Mouse (Mus musculus) hindbrain, embryonic 15.5 days (tissue): Measurements from ENCODE around the gene Mxd4. TPM values are rescaled to one million over a fixed set of nuclear protein-coding genes. Genes with fewer than 3 reads are reported as not detected.

Source experiments
- ATAC-seq: fragments of 200-750 bp; cut with Nextera tagmentation; 2 replicates; pipeline ENCODE4 v1.8.0; 2017; ENCODE audit warnings: low read depth, moderate number of reproducible peaks, moderate TSS enrichment; ENCODE audit not compliant: low FRiP score
- H3K27ac ChIP-seq: fragments of 300-500 bp; sonication (generic); replicated peaks from 2 replicates; pipeline ENCODE4 v1.5.1; 2015; ENCODE audit warnings: mild to moderate bottlenecking, inconsistent platforms
- H3K27me3 ChIP-seq: fragments of 300-500 bp; sonication (generic); 2 replicates; pipeline ENCODE4 v1.6.1; 2015; ENCODE audit warnings: control low read depth, inconsistent platforms
- H3K36me3 ChIP-seq: fragments of 300-500 bp; sonication (generic); 2 replicates; pipeline ENCODE4 v1.6.1; 2015; ENCODE audit warnings: control low read depth, inconsistent platforms
- H3K4me1 ChIP-seq: fragments of 300-500 bp; sonication (generic); replicated peaks from 2 replicates; pipeline ENCODE4 v1.6.1; 2015; ENCODE audit warnings: control low read depth, inconsistent platforms
- H3K4me2 ChIP-seq: fragments of 300-500 bp; sonication (generic); 2 replicates; pipeline ENCODE4 v1.6.1; 2015; ENCODE audit warnings: moderate library complexity, mild to moderate bottlenecking, inconsistent platforms
- H3K4me3 ChIP-seq: fragments of 300-500 bp; sonication (generic); 2 replicates; pipeline ENCODE4 v1.5.1; 2015; ENCODE audit warnings: mild to moderate bottlenecking, inconsistent platforms
- H3K9ac ChIP-seq: fragments of 300-500 bp; sonication (generic); 2 replicates; pipeline ENCODE4 v1.6.1; 2015; ENCODE audit warnings: inconsistent platforms
- H3K9me3 ChIP-seq: fragments of 300-500 bp; sonication (generic); 2 replicates; pipeline ENCODE4 v1.6.1; 2016; ENCODE audit warnings: control low read depth, inconsistent platforms
- WGBS: fragments of 180-500 bp; shearing (Covaris S2); methylation state at CpG from one replicate; pipeline ENCODE4 v1.1.7; 2015; 5-methylcytosine and 5-hydroxymethylcytosine counted together
- polyA plus RNA-seq: library from polyadenylated mRNA; unstranded; fragments of >200 nt; fragmentation: Nextera tagmentation; extraction: Ambion mirVana; gene quantifications from 2 replicates; pipeline ENCODE4 v1.2.1, GENCODE M21; 2015

The Mxd4 gene
- polyA plus RNA-seq, 1 experiment from 2014 or later = 34.2 TPM

GRCm38 (mm10) chr5:34217756-34218155 lies 30.2 kb upstream of the Mxd4 start:
- H3K36me3 ChIP-seq = no peaks in the 10 kb centered on the region
- H3K4me3 ChIP-seq = no peak overlapping the region
- no peak for ATAC-seq
- no peak overlapping the region for H3K27ac ChIP-seq
- no peaks in the 10 kb centered on the region for H3K27me3 ChIP-seq
- H3K4me1 ChIP-seq = no peaks in the 10 kb centered on the region
- WGBS = 72% methylated on average over 9 of the region's 9 CpGs
- no peak overlapping the region for H3K9ac ChIP-seq
- H3K9me3 ChIP-seq = no peaks in the 10 kb centered on the region
- H3K4me2 ChIP-seq = no peak overlapping the region

- H3K27ac ChIP-seq = no peak overlapping the region
- H3K9me3 ChIP-seq = no peaks in the 10 kb centered on the region
- H3K4me1 ChIP-seq = no peaks in the 10 kb centered on the region
- H3K9ac ChIP-seq = no peak overlapping the region
- no peaks in the 10 kb centered on the region for H3K36me3 ChIP-seq
- no peak overlapping the region for H3K4me3 ChIP-seq
- H3K27me3 ChIP-seq = no peaks in the 10 kb centered on the region
- no peak overlapping the region for H3K4me2 ChIP-seq
- 78% methylated on average over 7 of the region's 7 CpGs for WGBS
- no peak for ATAC-seq
Measured at GRCm38 (mm10) chr5:34216025-34216424, 28.5 kb upstream of the Mxd4 start.

- no peak overlapping the region for H3K9ac ChIP-seq
- no peaks in the 10 kb centered on the region for H3K36me3 ChIP-seq
- H3K4me1 ChIP-seq = no peaks in the 10 kb centered on the region
- H3K27ac ChIP-seq = no peak overlapping the region
- WGBS = 85% methylated on average over 8 of the region's 8 CpGs
- H3K27me3 ChIP-seq = no peaks in the 10 kb centered on the region
- H3K4me2 ChIP-seq = no peak overlapping the region
- ATAC-seq = no peak
- H3K9me3 ChIP-seq = no peaks in the 10 kb centered on the region
- no peak overlapping the region for H3K4me3 ChIP-seq
Measured at GRCm38 (mm10) chr5:34213659-34214058, 26.1 kb upstream of the Mxd4 start.

- no peak overlapping the region for H3K9ac ChIP-seq
- H3K27me3 ChIP-seq = no peaks in the 10 kb centered on the region
- no peaks in the 10 kb centered on the region for H3K4me1 ChIP-seq
- no peaks in the 10 kb centered on the region for H3K36me3 ChIP-seq
- no peak overlapping the region for H3K4me2 ChIP-seq
- H3K4me3 ChIP-seq = no peak overlapping the region
- peak; percentile 42; the same call in 1 of the 2 replicates for ATAC-seq
- WGBS = 0% methylated on average over 1 of the region's 1 CpGs
- H3K9me3 ChIP-seq = no peaks in the 10 kb centered on the region
- no peak overlapping the region for H3K27ac ChIP-seq
Measured at GRCm38 (mm10) chr5:34210279-34210678, 22.8 kb upstream of the Mxd4 start.

GRCm38 (mm10) chr5:34207503-34207902 lies 20.0 kb upstream of the Mxd4 start:
- Histone ChIP-seq H3K4me1 (no peaks in the 10 kb centered on the region), H3K4me3 (no peak overlapping the region), H3K27ac (no peak overlapping the region), H3K36me3 (no peaks in the 10 kb centered on the region), H3K27me3 (no peaks in the 10 kb centered on the region), H3K9me3 (no peaks in the 10 kb centered on the region), H3K4me2 (no peak overlapping the region), H3K9ac (no peak overlapping the region)
- ATAC-seq = no peak
- WGBS = 55% methylated on average over 3 of the region's 3 CpGs

- H3K36me3 ChIP-seq = no peaks in the 10 kb centered on the region
- H3K4me1 ChIP-seq = no peaks in the 10 kb centered on the region
- H3K4me3 ChIP-seq = no peak overlapping the region
- H3K27me3 ChIP-seq = no peaks in the 10 kb centered on the region
- ATAC-seq = no peak
- no peaks in the 10 kb centered on the region for H3K9me3 ChIP-seq
- 85% methylated on average over 2 of the region's 2 CpGs for WGBS
- H3K27ac ChIP-seq = no peak overlapping the region
- no peak overlapping the region for H3K9ac ChIP-seq
- H3K4me2 ChIP-seq = no peak overlapping the region
Measured at GRCm38 (mm10) chr5:34205788-34206187, 18.3 kb upstream of the Mxd4 start.

GRCm38 (mm10) chr5:34204911-34205310 lies 17.4 kb upstream of the Mxd4 start:
- Histone ChIP-seq H3K4me3 (no peak overlapping the region), H3K9ac (no peak overlapping the region), H3K9me3 (no peaks in the 10 kb centered on the region), H3K4me1 (no peaks in the 10 kb centered on the region), H3K27me3 (no peaks in the 10 kb centered on the region), H3K4me2 (no peak overlapping the region), H3K36me3 (no peaks in the 10 kb centered on the region), H3K27ac (no peak overlapping the region)
- ATAC-seq = no peak
- 89% methylated on average over 2 of the region's 2 CpGs for WGBS

- no peaks in the 10 kb centered on the region for H3K4me1 ChIP-seq
- no peak for ATAC-seq
- WGBS = 74% methylated on average over 4 of the region's 4 CpGs
Measured at GRCm38 (mm10) chr5:34202006-34202405, 14.5 kb upstream of the Mxd4 start.

GRCm38 (mm10) chr5:34201396-34201795 lies 13.9 kb upstream of the Mxd4 start:
- Histone ChIP-seq H3K4me1 (no peaks in the 10 kb centered on the region), H3K9me3 (no peaks in the 10 kb centered on the region), H3K27me3 (no peaks in the 10 kb centered on the region), H3K36me3 (no peaks in the 10 kb centered on the region), H3K4me3 (no peak overlapping the region), H3K9ac (no peak overlapping the region), H3K4me2 (no peak overlapping the region), H3K27ac (no peak overlapping the region)
- WGBS = 65% methylated on average over 2 of the region's 2 CpGs
- ATAC-seq = no peak

More at GRCm38 (mm10) chr5:34202006-34202405, 14.5 kb upstream of the Mxd4 start:
- Histone ChIP-seq H3K36me3 (no peaks in the 10 kb centered on the region), H3K4me2 (no peak overlapping the region), H3K27me3 (no peaks in the 10 kb centered on the region), H3K27ac (no peak overlapping the region), H3K9ac (no peak overlapping the region), H3K4me3 (no peak overlapping the region), H3K9me3 (no peaks in the 10 kb centered on the region)

- H3K4me3 ChIP-seq = no peak overlapping the region
- no peaks in the 10 kb centered on the region for H3K9me3 ChIP-seq
- H3K27ac ChIP-seq = no peak overlapping the region
- no peaks in the 10 kb centered on the region for H3K27me3 ChIP-seq
- no peak for ATAC-seq
- no peak overlapping the region for H3K9ac ChIP-seq
- WGBS = 91% methylated on average over 6 of the region's 6 CpGs
- no peaks in the 10 kb centered on the region for H3K4me1 ChIP-seq
- no peaks in the 10 kb centered on the region for H3K36me3 ChIP-seq
- no peak overlapping the region for H3K4me2 ChIP-seq
Measured at GRCm38 (mm10) chr5:34198615-34199014, 11.1 kb upstream of the Mxd4 start.

- H3K4me2 ChIP-seq = no peak overlapping the region
- no peaks in the 10 kb centered on the region for H3K9me3 ChIP-seq
- no peak overlapping the region for H3K4me3 ChIP-seq
- no peaks in the 10 kb centered on the region for H3K27me3 ChIP-seq
- ATAC-seq = no peak
- H3K9ac ChIP-seq = no peak overlapping the region
- H3K36me3 ChIP-seq = no peaks in the 10 kb centered on the region
- no peak overlapping the region for H3K27ac ChIP-seq
- 81% methylated on average over 4 of the region's 4 CpGs for WGBS
- no peaks in the 10 kb centered on the region for H3K4me1 ChIP-seq
Measured at GRCm38 (mm10) chr5:34197243-34197642, 9.7 kb upstream of the Mxd4 start.

- Histone ChIP-seq H3K27me3 (no peaks in the 10 kb centered on the region), H3K9ac (no peak overlapping the region), H3K4me2 (no peak overlapping the region), H3K4me1 (no peaks in the 10 kb centered on the region), H3K36me3 (no peaks in the 10 kb centered on the region), H3K9me3 (no peaks in the 10 kb centered on the region), H3K4me3 (no peak overlapping the region), H3K27ac (no peak overlapping the region)
- ATAC-seq = no peak
- WGBS = 84% methylated on average over 7 of the region's 7 CpGs
Measured at GRCm38 (mm10) chr5:34196423-34196822, 8.9 kb upstream of the Mxd4 start.

- no peak overlapping the region for H3K4me3 ChIP-seq
- no peaks in the 10 kb centered on the region for H3K9me3 ChIP-seq
- H3K4me2 ChIP-seq = no peak overlapping the region
- no peaks in the 10 kb centered on the region for H3K36me3 ChIP-seq
- no peaks in the 10 kb centered on the region for H3K4me1 ChIP-seq
- ATAC-seq = no peak
- no peak overlapping the region for H3K27ac ChIP-seq
- no peaks in the 10 kb centered on the region for H3K27me3 ChIP-seq
- H3K9ac ChIP-seq = no peak overlapping the region
- 93% methylated on average over 12 of the region's 12 CpGs for WGBS
Measured at GRCm38 (mm10) chr5:34195786-34196185, 8.3 kb upstream of the Mxd4 start.
